Mouse (Mus musculus) forebrain, postnatal 0 days (tissue): ENCODE data around the gene Nono. TPM values are rescaled to one million over a fixed set of nuclear protein-coding genes. Genes with fewer than 3 reads are reported as not detected.

Source experiments
- ATAC-seq: fragments of 200-750 bp; cut with Nextera tagmentation; 2 replicates; pipeline ENCODE4 v1.8.0; 2017; ENCODE audit warnings: mild to moderate bottlenecking, moderate library complexity
- DNase-seq: peaks from one replicate; pipeline ENCODE4 v3.0.0-alpha.2; 2015
- H3K27ac ChIP-seq: fragments of 300-500 bp; sonication (generic); 2 replicates; pipeline ENCODE4 v1.5.1; 2014; ENCODE audit warnings: low read depth, mild to moderate bottlenecking, antibody characterized with exemption, low read length, moderate library complexity, mixed read lengths
- H3K27me3 ChIP-seq: fragments of 300-500 bp; sonication (generic); 2 replicates; pipeline ENCODE4 v1.6.1; 2014; ENCODE audit warnings: mild to moderate bottlenecking, low read length, mixed read lengths; ENCODE audit not compliant: insufficient read depth
- H3K36me3 ChIP-seq: fragments of 300-500 bp; sonication (generic); 2 replicates; pipeline ENCODE4 v1.6.1; 2014; ENCODE audit warnings: mild to moderate bottlenecking, moderate library complexity; ENCODE audit not compliant: insufficient read depth
- H3K4me1 ChIP-seq: fragments of 300-500 bp; sonication (generic); 2 replicates; pipeline ENCODE4 v1.6.1; 2014; ENCODE audit warnings: antibody characterized with exemption; ENCODE audit not compliant: insufficient read depth
- H3K4me2 ChIP-seq: fragments of 300-500 bp; sonication (generic); 2 replicates; pipeline ENCODE4 v1.6.1; 2014; ENCODE audit warnings: low read depth, mild to moderate bottlenecking, moderate library complexity
- H3K4me3 ChIP-seq: fragments of 300-500 bp; sonication (generic); 2 replicates; pipeline ENCODE4 v1.5.1; 2014; ENCODE audit warnings: low read depth, low read length, mixed read lengths
- H3K9ac ChIP-seq: fragments of 300-500 bp; sonication (generic); 2 replicates; pipeline ENCODE4 v1.6.1; 2014; ENCODE audit warnings: mild to moderate bottlenecking
- H3K9me3 ChIP-seq: fragments of 300-500 bp; sonication (generic); 2 replicates; pipeline ENCODE4 v1.6.1; 2016; ENCODE audit warnings: low read length
- CTCF ChIP-seq: sonication (generic); IDR thresholded peaks from 2 replicates; pipeline ENCODE4 v1.5.1; 2016; ENCODE audit warnings: antibody characterized with exemption, control low read depth, low read depth
- WGBS: fragments of 180-500 bp; shearing (Covaris S2); extraction: QIAGEN DNeasy Blood & Tissue Kit; methylation state at CpG from one replicate; pipeline ENCODE4 v1.1.7; 2014; 5-methylcytosine and 5-hydroxymethylcytosine counted together
- polyA plus RNA-seq: library from polyadenylated mRNA; unstranded; fragments of >200 nt; fragmentation: Nextera tagmentation; extraction: Ambion mirVana; gene quantifications from 2 replicates; pipeline ENCODE4 v1.2.1, GENCODE M21; 2015
- total RNA-seq: library from RNA; depleted of rRNA; stranded (reverse); fragments of >200 nt; gene quantifications from 2 replicates; pipeline ENCODE4 v1.2.3, GENCODE M21; 2014

Nono gene
- total and polyA plus RNA-seq, 2 experiments from 2014 or later = 246 to 379 TPM

DNA sequence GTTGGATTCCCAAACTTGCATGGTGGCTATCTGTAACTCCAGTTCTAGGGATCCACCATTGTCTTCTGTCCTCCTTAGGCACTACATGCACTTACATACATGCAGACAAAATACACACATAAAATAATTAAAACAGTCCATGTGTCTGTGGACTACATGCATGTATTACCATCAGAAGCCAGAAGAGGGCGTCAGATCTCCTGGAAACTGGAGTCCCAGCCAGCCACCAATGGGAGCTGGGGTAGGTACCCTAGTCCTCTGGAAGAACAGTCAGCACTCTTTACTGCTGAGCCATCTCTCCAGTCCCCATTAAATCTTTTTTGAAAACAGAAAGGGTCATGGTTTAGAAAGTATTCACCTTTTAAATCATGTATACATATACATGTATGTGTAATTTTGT is 1.3 kb upstream of the Nono start:
- Histone ChIP-seq H3K4me3 (no peak overlapping the region), H3K4me2 (no peak overlapping the region), H3K9me3 (no peaks in the 10 kb centered on the region), H3K36me3 (no peaks in the 10 kb centered on the region), H3K9ac (no peak overlapping the region), H3K27me3 (no peaks in the 10 kb centered on the region), H3K27ac (no peak overlapping the region; the same call in 1 of the 2 replicates), H3K4me1 (peaks cover 5% of the 10 kb centered on the region; the same call in 1 of the 2 replicates)
- WGBS = 0% methylated on average over 1 of the region's 1 CpGs
- DNase-seq (no peak), ATAC-seq (no peak)
- TF ChIP-seq CTCF = 0 out of 2 replicates have a peak, but pooled peaks have one; percentile 18

DNA sequence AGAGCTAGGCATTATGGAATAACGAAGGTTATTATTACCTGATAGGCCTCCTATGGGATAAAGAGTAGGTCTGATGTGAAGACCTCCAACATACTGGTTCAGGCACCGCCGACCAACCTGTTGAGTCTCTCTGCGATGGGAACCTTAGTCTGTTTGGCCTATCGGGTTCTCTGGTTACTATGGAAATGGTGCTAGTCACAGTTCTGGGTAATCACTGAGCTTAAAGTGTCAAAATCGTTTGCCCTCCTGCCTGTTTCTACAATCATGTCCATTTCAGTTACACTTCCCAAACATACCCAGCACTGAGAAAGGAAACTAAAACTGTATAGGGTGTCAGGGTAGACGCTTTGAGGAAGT is 355 bp upstream of the Nono start:
- H3K4me1 ChIP-seq = peaks cover 5% of the 10 kb centered on the region; the same call in 1 of the 2 replicates
- no peak for TF ChIP-seq CTCF
- H3K4me2 ChIP-seq = peak overlapping the region; percentile 41
- no peaks in the 10 kb centered on the region for H3K9me3 ChIP-seq
- H3K4me3 ChIP-seq = peak overlapping the region; percentile 55
- H3K9ac ChIP-seq = peak overlapping the region; percentile 44
- no peaks in the 10 kb centered on the region for H3K27me3 ChIP-seq
- DNase-seq = no peak
- peak; percentile 8 for ATAC-seq
- WGBS = 34% methylated on average over 7 of the region's 7 CpGs
- H3K27ac ChIP-seq = peak overlapping the region; percentile 93
- H3K36me3 ChIP-seq = no peaks in the 10 kb centered on the region

- peak overlapping the region; percentile 93 for H3K27ac ChIP-seq
- ATAC-seq (peak; percentile 19), DNase-seq (no peak)
- no peak for TF ChIP-seq CTCF
- H3K9me3 ChIP-seq = no peaks in the 10 kb centered on the region
- peak overlapping the region; percentile 55 for H3K4me3 ChIP-seq
- no peaks in the 10 kb centered on the region for H3K27me3 ChIP-seq
- H3K36me3 ChIP-seq = no peaks in the 10 kb centered on the region
- H3K4me2 ChIP-seq = peak overlapping the region; percentile 50
- 29% methylated on average over 14 of the region's 14 CpGs for WGBS
- peaks cover 5% of the 10 kb centered on the region; the same call in 1 of the 2 replicates for H3K4me1 ChIP-seq
- peak overlapping the region; percentile 77 for H3K9ac ChIP-seq
Observed at GRCm38 (mm10) chrX:101429976-101430375, 858 bp downstream of the Nono start.

DNA sequence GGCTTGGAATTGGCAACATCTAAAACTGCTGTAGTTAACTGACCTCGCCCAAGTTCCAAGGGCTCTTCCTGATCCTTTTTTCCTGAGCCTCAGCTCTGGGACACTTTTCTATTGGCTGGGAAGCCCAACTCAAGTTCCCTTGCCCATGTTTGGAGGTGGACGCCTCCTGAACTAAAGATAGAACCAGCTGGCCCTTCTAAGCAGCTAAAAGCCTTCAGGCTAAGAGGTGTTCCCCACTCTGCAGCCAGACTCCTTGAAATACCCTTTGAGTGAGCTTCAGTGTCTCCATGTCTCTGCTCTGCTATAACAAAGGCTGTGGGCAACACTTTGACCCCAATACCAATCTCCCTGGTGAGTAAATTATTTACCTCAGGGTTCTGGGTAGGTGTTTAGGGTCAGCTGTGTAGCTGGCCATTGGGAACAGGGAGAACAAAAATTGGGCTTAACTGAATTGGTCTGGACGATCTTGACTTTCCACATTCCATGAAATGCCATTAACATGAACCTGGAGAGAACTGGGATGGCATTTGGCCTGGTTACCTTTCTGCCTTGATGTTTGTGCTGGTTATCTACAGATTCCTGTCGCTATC is 19.9 kb downstream of the Nono start, which contains the start of gene Itgb1bp2:
TSS of gene Itgb1bp2 (plus strand) at position 203 of the 590 bp plus-strand sequence.
- Histone ChIP-seq H3K27me3 (no peaks in the 10 kb centered on the region), H3K36me3 (peaks cover 16% of the 10 kb centered on the region)

GRCm38 (mm10) chrX:101451147-101451546 is 22.0 kb downstream of the Nono start:
- H3K27me3 ChIP-seq = no peaks in the 10 kb centered on the region
- no peak overlapping the region for H3K27ac ChIP-seq
- DNase-seq = no peak
- no peaks in the 10 kb centered on the region for H3K9me3 ChIP-seq
- no peak overlapping the region for H3K4me2 ChIP-seq
- H3K4me1 ChIP-seq = no peaks in the 10 kb centered on the region
- H3K4me3 ChIP-seq = no peak overlapping the region
- WGBS = 71% methylated on average over 1 of the region's 1 CpGs
- H3K36me3 ChIP-seq = peaks cover 13% of the 10 kb centered on the region; the same call in 1 of the 2 replicates
- ATAC-seq = no peak
- no peak for TF ChIP-seq CTCF
- no peak overlapping the region for H3K9ac ChIP-seq

More for the DNA sequence above, 19.9 kb downstream of the Nono start, which contains the start of gene Itgb1bp2:
- no peak for ATAC-seq
- Histone ChIP-seq H3K4me3 (no peak within 1 kb of the TSS), H3K4me2 (no peak within 1 kb of the TSS), H3K27ac (no peak within 1 kb of the TSS), H3K9ac (no peak within 1 kb of the TSS), H3K4me1 (no peaks in the 10 kb centered on the region), H3K9me3 (no peaks in the 10 kb centered on the region)
- no peak for TF ChIP-seq CTCF
- no peak for DNase-seq
- 76% methylated on average over 4 of the region's 4 CpGs for WGBS

GRCm38 (mm10) chrX:101451591-101451990 is 22.5 kb downstream of the Nono start:
- ATAC-seq = no peak
- no peak overlapping the region for H3K27ac ChIP-seq
- 80% methylated on average over 3 of the region's 3 CpGs for WGBS

GRCm38 (mm10) chrX:101472202-101472601 is 43.1 kb downstream of the Nono start:
- H3K27ac ChIP-seq = no peak overlapping the region
- no peak overlapping the region for H3K4me3 ChIP-seq
- TF ChIP-seq CTCF = no peak
- ATAC-seq (no peak), DNase-seq (no peak)
- WGBS = 95% methylated on average over 4 of the region's 4 CpGs
- no peaks in the 10 kb centered on the region for H3K27me3 ChIP-seq
- H3K36me3 ChIP-seq = no peaks in the 10 kb centered on the region
- no peaks in the 10 kb centered on the region for H3K4me1 ChIP-seq
- no peak overlapping the region for H3K9ac ChIP-seq
- H3K4me2 ChIP-seq = no peak overlapping the region
- H3K9me3 ChIP-seq = no peaks in the 10 kb centered on the region

More at GRCm38 (mm10) chrX:101451591-101451990, 22.5 kb downstream of the Nono start:
- Histone ChIP-seq H3K4me2 (no peak overlapping the region), H3K9ac (no peak overlapping the region), H3K27me3 (no peaks in the 10 kb centered on the region), H3K36me3 (peaks cover 9% of the 10 kb centered on the region; the same call in 1 of the 2 replicates), H3K4me3 (no peak overlapping the region), H3K9me3 (no peaks in the 10 kb centered on the region), H3K4me1 (no peaks in the 10 kb centered on the region)
- DNase-seq = no peak
- TF ChIP-seq CTCF = no peak
